Mouse (Mus musculus) CD4-positive, CD25-positive, alpha-beta regulatory T cell, adult 9 weeks (primary cell): ENCODE data around the gene Panx2. TPM values are rescaled to one million over a fixed set of nuclear protein-coding genes. Genes with fewer than 3 reads are reported as not detected.

ENCODE experiments used
- polyA plus RNA-seq: library from polyadenylated mRNA; unstranded; fragments of 100-300 nt; shearing (Covaris generic); gene quantifications from one replicate; pipeline ENCODE4 v1.2.1, GENCODE M21; 2017

Gene Panx2
- not detected for polyA plus RNA-seq

DNA sequence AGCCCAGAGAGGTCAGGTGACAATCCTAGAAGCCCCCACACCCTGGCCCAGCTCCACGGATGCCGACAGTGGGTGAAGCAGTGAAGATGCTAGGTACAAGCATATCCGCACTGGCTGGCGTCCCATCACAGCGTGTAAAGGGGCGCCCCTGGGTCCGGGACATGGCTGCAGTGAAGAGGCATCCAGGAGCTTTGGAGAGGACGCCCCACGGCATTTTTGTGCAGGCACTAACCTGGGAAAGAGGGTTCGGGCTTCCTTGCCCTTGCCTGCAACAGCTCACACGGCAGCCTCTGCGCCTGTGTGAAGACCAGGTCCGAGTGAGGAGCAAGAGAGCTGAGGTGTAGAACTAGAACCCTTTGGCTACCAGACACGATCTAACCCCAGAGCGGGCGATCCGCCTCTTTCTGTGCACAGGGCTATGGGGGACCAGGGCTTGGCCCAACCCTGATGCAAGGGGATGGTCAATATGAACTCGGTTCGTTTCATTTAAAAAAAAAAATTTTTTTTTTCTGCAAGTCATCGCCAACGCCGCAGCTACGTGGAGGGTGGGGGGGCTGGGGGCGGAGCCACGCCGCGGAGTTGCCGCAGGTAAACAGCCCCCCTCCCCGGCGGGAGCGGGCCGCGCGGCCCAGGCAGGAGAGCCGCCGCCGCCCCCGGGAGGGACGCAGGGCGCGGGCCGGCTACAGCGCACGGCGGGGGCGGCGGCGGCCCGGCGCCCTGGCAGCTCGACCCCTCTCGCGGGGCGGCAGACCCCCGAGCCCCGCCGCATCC lies at the start of gene Panx2:
Gene Panx2, plus strand, starts transcription at position 574 of the 771 bp plus-strand sequence.

DNA sequence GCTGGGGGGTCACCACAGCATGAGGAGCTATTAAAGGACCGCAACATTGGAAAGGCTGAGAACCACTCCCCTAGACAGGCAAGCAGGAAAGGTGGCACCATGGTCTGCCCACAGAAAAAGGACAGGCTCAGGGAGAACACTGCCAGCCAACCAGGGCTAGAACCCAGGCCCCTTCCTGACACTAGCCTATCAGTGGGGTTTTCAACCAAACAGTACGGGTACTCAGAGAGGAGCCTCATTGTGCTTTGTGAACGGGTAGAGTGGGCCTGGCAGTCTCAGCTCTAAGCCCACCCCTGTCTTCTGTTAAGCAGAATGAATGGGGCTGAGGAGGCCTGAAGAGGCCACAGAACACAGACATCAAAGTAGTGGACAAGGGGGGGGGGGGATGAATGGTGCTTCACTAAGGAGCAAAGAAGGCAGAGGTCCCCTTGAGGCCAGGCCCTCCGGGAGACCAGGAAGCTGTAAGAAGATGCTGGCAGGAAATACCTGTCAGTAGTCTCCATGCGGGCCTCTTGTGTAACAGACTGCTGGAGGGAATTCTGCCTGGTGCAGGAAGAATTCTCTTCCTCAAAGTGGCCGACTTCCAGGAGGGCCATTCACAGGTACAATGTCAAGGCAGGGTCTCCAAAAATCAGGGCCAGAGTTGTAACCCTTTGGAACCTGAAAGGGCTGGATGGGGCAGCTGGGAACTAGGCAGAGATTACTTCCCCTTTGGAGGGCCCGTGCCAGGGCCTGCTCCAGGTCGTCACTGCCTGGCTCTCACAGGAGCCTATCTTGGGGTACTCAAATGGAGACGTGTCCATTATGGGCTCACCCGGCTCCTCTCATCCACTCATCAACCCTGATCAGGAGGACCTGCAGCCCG lies 15.3 kb downstream of the Panx2 start, which contains the start of gene Trabd:
Gene Trabd, plus strand, starts transcription at position 512 of the 865 bp plus-strand sequence.

DNA sequence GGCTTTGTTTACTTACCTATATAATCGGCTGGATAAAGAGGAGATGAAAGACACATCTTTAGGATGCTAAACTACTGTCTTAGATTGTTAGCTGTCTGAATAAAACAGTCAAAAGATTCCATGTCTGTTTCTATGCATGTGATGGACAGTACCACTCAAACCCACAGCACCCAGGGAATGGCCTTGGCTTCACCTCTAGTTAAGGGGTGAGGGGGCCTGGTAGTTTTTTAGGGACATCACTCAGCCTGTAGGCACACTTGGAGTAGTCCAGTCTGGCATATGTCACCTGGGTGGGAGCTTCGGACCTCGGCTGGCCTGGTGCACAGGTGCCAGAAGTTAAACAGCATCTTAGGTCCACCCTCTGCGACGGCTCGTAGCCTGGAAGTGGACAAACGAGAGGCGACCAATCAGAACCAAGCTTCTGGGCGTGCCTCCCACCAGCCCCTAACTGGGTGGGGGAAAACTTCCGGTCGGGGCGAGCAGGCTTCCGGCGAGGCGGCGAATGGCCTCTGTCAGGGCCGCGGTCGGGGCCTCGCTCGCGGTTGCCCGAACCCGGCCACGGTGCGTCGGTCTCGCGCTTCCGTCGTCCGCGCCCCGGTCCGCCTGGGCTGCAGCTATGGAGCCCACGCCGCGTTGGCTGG lies 29.2 kb downstream of the Panx2 start, which contains the start of gene Selenoo:
Gene Selenoo, plus strand, starts transcription at position 478 of the 641 bp plus-strand sequence.

DNA sequence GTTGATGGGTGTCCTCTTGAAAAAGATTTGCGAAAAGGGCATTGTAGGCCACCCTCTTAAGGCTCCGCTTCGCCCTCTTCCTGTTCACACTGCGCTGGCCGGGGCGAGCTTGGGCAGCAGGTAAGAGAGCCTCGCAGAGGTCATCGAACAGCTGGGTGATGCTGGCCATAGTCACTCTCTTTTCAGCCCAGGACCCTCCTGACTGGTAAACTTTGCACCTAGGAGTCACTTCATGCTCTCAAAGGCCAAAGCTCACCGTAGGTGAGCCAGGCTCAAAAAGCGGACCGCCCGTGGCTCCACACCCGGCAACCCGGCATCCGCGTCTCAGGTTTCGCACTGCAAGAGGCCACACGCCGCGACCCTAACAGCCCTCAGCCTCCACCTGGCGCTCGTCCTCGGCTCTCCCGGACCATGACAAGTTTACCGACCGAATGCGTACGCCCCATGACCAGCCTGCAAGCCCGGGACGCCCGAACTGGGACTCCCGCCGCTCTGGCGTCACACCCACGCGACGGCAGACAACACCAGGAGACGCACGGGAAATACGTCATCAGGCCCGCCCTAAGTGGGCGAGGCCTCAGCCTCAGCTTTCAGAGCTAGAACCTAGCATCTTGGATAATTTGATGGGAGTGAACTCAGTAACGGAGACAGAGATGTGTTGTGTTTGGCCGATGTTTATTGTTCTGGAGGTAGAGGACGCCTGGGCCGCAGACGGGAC lies 63.3 kb downstream of the Panx2 start, which contains the start of gene Tubgcp6:
Gene Tubgcp6, minus strand, starts transcription at position 464 of the 718 bp plus-strand sequence.

Other genes starting within 250 kb of the Panx2 start
- 17.5 TPM for gene Alg12, start 240.4 kb upstream of the Panx2 start, polyA plus RNA-seq
- gene Creld2, start 240.1 kb upstream of the Panx2 start, polyA plus RNA-seq = 11.9 TPM
- gene Pim3, start 197.5 kb upstream of the Panx2 start, polyA plus RNA-seq = 4.1 TPM
- not detected for gene Ttll8, start 105.3 kb upstream of the Panx2 start, polyA plus RNA-seq
- not detected for gene Mlc1, start 80.7 kb upstream of the Panx2 start, polyA plus RNA-seq
- not detected for gene Mov10l1, start 76.8 kb upstream of the Panx2 start, polyA plus RNA-seq
- gene Trabd, start 15.4 kb downstream of the Panx2 start, polyA plus RNA-seq = 48.7 TPM
- 4.5 TPM for gene Selenoo, start 29.4 kb downstream of the Panx2 start, polyA plus RNA-seq
- 34.3 TPM for gene Tubgcp6, start 63.4 kb downstream of the Panx2 start, polyA plus RNA-seq
- gene Hdac10, start 69.0 kb downstream of the Panx2 start, polyA plus RNA-seq = 65.7 TPM
- 5.4 TPM for gene Mapk12, start 81.0 kb downstream of the Panx2 start, polyA plus RNA-seq
- 46.0 TPM for gene Mapk11, start 89.9 kb downstream of the Panx2 start, polyA plus RNA-seq
- gene Plxnb2, start 121.1 kb downstream of the Panx2 start, polyA plus RNA-seq = 4.4 TPM
- gene Dennd6b, start 136.8 kb downstream of the Panx2 start, polyA plus RNA-seq = 30.5 TPM
- 5.8 TPM for gene Ppp6r2, start 151.8 kb downstream of the Panx2 start, polyA plus RNA-seq